Mouse (Mus musculus): ENCODE results near the gene Muc1.

The Muc1 gene

DNA sequence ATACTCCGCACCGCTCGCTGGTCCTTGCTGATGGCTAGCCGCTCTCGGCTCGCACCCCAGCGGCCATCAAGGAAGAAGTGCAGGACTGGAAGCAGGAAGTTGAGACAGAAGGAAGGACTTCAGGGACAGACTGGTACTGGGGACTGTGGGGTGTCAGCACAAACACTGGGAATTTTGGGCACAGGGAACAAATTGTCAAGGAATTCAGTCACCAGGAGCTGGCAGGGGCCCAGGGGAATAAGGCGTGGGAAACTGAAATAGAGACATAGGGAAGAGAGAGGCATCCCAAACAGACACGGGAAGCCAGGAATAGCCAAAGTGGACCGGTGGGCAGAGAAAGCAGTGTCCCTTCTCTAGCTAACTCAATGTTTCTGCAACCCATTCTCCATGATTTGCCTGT lies 7.7 kb downstream of the Muc1 start:
- DNase-seq (ENCODE audit: low read depth), result no peak

DNA sequence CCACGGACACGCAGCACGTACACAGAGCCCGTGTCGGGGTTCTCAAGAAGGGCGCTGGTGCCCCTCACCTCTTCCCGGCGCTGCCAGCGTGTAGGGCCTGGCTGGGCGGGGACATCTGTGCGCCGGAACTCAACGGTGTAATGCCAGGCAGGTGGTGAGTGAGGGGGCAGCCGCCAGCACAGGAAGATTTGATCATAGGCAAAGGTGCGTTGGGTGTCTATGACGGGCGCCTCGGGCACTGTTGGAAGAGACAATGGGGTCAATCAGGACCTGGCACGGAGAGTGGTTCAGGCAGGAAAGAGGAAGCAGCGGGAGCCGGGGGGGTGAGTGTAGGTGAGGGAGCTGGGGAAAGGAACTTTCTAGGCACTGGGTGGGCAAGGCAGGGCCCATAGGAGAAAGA lies 8.8 kb downstream of the Muc1 start:
- DNase-seq (ENCODE audit: low read depth), result no peak

- DNase-seq (ENCODE audit: low read depth), result no peak
Measured at GRCm38 (mm10) chr3:89238494-89238893, 9.6 kb downstream of the Muc1 start.

DNA sequence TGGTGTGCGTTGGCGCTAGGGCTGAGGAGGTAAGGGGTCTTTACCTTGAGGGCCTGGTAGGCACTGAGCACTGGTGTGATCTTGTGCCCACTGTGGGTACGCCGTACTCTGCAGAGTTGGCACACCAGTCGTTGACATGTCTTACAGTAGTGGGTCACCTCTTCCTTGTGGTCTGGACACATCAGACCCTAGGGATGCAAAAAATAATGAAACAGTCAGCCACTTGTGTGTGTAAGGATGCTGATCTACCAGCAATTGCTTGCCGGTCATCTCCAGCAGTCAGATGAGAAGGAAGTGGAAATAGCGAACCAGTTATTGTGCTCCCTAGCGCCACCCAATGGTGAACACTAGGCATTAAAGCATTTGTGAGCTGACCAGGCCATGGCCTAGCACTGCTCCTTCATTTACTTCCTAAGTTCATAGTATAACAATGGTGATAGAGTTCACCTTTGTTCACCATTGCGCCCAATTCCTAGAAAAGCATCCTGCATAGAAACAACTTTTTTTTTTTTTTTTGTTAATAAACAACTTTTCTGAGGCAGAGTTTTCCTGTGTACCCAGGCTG lies 13.6 kb downstream of the Muc1 start:
- no peak for DNase-seq (ENCODE audit: low read depth)

DNA sequence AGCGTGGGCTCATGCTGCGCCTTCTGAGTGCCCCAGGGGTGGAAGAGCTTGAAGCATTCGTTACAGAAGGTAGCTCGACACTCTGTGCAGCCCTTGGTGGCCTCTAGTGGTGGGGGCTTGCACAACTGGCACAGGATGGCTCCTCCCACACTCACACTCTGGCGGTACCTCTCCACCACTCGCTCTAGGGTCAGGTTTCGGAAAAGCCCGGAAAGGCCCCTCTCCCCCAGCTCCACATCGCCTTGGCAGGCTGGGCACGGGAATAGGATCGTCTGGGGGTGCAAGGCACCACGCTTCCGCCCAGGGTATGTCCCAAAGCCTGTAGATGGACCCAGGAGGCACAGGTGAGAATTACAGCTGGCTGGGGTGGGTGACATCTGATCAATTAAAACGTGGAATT lies 14.8 kb downstream of the Muc1 start:
- no peak for DNase-seq (ENCODE audit: low read depth)

DNA sequence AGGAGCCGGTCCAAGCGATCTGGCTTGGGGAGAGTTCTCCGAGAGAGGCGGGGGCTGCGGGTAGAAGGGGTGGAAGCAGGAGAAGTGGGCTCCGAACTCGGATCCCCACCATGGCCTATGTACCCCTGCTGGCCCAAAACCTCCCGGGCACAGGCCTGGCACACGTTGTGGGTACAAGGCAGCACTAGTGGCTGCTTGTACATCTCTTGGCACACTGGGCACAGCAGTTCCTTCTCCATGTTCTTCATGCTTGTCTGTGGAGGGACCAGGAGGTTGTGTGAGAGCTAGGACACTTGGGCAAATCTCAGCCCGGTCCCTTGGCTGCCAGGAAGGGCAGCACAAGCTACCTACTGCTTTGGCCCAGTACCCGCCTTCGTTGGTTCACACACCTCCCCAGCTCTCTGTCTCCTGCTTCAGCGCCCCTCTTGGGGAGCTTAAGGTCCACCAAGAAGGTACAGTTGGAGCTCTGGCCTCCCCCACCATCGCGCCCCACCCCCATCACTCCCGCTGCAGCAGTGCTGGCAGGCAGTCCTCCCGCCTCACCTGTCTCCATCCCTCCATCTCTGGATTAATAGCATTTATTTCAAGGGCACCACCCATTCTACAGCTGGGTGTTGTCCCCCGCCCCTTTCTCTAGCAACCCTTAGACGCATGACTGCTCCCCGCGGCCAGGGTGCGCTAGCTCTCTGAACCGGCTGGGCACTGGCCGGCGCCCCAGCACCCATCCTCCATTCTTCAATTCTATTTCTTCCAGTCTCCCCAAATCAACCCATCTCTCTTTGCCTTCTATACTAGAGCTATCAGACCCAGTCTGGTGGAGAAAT lies 15.5 kb downstream of the Muc1 start:
- DNase-seq (ENCODE audit: low read depth), result no peak

DNA sequence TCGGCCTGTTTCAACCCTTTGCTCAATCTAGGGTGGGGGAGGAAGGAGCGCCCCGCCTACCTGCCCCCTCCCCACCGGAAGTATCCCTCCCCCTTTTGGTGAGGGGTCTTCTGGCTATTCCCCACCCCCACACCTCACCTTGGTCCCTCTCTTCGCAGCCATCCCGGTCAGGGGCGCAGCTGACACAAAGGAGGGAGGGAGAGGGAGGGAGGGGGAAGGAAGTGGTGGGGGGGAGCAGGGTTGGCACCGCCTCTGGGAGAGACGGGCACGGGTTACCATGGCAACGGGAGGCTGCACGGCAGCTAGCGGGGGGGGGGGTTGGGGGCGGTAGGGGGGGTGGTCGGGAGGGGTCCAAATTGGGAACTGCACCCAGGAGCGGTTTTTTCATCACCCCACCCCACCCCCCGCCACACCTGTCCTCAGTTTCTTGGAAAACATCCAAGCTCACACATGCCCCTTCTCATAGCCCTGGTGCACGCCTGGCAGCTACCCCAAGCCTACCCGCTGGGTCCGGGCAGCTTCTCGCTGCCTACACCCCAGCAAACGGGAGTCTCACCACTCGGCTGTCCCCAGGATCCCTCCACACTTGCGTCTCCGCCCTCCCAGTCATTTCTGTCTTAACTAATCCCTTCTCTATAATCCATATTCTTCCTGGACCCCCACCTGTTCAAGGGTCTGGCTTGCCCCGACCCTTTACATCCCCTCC lies 16.3 kb downstream of the Muc1 start:
- DNase-seq (ENCODE audit: low read depth), result no peak

DNA sequence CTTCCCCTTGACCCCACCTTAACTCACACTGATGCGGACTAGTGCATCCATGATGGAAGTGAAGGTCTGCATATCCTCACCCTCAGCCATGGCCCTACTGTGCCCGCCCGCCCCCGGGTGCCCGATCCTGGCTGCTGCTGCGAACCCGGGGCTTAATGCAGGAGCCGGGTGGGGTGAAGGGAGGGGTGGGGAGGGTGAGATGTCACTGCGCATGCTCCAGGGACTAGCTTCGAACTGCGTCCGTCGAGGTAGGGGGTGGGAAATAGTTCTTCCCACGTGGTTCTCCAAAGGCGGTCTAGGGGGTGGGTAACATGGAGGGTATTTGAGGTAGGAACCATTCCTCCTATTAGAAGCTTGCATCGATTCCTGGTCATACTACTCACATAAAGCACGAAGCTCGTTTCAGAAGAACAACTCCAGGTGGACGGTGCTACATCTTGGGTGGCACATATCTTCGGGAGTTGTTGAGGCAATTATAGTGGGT lies 16.9 kb downstream of the Muc1 start, which contains the start of gene Krtcap2:
Gene Krtcap2 (plus strand): TSS at position 279 of the 484 bp plus-strand sequence.
- no peak for DNase-seq (ENCODE audit: low read depth)

- DNase-seq (ENCODE audit: low read depth), result peak; percentile 74
Measured at GRCm38 (mm10) chr3:89246261-89247100, 17.6 kb downstream of the Muc1 start, which contains the start of gene Trim46. Gene Trim46 (minus strand): TSS chr3:89246309.

DNA sequence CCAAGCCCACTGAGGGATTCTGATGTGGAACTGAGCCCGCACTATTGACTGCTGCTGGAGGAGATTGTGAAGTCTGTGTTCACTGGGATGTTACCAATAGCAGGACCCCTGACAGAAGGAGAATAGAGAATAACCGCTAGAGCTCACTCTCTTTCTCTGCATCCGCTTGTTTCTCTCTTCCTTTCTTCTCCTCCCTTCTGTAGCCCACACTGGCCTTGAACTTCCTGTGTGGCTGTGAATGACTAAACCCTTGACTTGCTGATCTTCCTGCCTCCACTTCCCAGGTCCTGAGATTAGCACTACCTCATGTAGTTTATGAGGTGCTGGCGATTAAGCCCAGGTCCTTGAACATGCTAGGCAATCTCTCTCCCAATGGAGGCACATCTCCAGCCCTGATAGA lies 18.6 kb downstream of the Muc1 start:
- no peak for DNase-seq (ENCODE audit: low read depth)

DNA sequence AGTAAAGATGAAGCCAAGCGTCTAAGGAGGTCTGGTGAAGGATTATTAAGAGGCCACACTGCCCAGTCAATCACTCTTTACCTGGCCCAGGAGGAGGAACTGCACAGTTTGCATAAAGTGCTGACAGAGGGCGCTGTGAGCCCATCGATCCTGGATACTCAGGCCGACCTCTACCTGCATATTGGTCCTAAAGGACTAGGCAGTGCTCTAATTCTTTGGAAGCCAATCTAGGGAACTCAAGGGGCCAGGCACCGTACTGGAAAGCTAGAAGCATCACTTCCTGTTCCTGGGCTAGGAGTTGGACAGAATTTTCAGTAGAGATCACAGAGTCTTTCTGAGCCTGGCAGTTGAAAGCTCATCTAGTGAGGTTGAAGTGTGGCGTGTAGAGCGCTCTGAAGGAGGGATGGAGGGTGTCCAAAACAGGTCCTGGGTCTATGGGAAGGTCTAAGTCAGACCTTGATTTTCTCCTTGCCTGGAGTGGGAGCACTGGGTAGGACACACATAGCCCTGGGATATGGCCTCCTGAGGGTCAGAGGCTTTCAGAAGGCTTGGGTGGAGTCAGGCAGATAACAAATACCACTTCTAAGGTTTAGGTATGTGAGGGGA lies 21.7 kb downstream of the Muc1 start:
- no peak for DNase-seq (ENCODE audit: low read depth)

- DNase-seq (ENCODE audit: low read depth), result no peak
Measured at GRCm38 (mm10) chr3:89251365-89251895, 22.6 kb downstream of the Muc1 start.

DNA sequence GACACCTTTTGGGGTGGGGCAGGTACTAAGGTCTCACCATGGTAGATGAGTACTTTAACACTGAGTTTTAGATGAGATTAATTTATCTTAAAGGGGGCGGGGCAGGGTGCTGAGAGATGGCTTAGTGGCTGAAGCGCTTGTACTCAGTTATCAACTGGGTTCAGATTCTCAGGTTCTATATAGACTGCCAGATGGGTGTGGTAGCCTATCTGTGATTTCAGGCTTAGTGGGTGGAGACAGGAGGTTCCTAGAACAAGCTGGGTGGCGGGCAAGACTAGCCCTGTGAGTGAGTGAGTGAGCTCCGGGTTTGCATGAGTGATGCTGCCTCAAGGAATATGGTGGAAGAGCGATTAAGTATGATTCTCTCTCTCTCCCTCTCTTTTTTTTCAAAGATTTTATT lies 26.1 kb downstream of the Muc1 start:
- DNase-seq (ENCODE audit: low read depth), result no peak

DNA sequence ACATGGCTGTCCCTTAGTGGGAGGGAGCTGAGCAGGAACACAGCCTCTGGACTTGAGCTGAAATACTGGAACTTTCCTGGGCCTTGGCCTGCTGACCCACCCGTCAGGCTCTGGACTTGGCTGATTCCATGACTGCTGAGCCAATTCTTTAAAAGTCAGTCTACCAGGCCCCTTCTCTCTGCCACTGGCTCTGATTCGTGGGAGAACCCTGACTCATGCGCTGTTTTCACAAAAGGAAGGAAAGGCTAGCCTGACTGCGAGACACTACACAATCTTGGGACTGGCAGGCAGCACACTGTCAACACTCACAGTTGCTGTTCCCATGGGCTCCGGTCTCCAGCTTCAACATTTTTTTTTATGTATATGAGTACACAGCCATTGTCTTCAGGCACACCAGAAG lies 27.3 kb downstream of the Muc1 start:
- DNase-seq (ENCODE audit: low read depth), result peak; percentile 87

DNA sequence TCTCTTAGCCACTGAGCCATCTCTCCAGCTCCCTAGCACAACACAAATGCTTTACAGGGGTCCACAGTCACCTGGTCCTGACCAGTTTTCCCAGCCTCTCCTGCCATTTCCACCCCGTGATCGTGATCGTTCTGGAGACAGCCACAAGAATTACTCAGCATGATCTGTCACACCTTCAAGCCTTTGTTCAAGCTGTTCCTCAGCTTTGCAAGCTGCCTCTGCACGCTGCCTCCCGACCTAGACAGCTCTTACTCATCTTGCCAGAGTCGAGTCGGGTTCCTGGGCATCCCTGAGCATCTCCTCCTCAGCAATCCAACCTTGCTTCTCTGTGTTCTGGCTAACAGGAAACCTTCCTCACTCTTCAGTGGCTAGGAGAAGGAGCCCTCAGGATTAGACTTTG lies 30.2 kb downstream of the Muc1 start, which contains the start of gene Dpm3:
Gene Dpm3 (plus strand): TSS at position 283 of the 400 bp plus-strand sequence.
- DNase-seq (ENCODE audit: low read depth), result no peak

DNA sequence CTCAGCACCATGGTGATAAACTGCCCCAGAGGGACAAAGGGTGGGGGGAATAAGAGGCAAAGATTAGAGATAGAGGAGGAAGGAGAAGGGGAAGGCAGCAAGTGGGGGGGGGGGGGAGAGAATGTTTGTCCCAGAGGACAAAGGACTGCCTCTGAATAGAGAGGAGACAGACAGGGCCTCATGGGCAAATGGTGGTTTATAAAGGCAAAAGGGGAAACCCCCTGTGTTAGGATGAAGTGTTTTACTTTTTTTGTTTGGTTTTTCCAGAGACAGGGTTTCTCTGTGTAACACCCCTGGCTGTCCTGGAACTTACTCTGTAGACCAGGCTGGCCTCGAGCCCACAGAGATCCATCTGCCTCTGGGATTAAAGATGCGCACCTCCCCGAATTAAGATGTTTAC lies 31.4 kb downstream of the Muc1 start:
- DNase-seq (ENCODE audit: low read depth), result no peak

DNA sequence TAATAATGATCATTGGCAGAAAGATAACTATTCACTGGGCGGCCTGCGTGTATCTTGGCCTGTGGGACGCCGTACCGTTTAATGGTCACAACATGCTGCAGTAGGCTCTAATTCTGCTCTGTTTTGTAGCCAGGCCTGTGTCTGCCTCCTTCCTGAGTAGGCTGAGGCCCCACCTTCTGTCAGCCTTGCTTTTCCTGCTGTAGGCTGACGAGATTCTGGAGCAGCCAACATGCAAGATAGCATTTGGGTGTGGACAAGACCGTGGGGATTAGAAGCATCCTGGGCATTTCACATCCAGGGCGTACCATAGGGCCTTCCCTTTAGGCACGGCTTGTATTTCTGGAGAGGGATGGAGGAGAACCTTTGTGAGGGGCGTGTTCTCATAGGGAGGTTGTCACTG lies 33.6 kb downstream of the Muc1 start:
- DNase-seq (ENCODE audit: low read depth), result no peak

- no peak for DNase-seq (ENCODE audit: low read depth)
Measured at GRCm38 (mm10) chr3:89266439-89266893, 37.6 kb downstream of the Muc1 start.

GRCm38 (mm10) chr3:89268916-89269315 lies 40.1 kb downstream of the Muc1 start:
- no peak for DNase-seq (ENCODE audit: low read depth)

DNA sequence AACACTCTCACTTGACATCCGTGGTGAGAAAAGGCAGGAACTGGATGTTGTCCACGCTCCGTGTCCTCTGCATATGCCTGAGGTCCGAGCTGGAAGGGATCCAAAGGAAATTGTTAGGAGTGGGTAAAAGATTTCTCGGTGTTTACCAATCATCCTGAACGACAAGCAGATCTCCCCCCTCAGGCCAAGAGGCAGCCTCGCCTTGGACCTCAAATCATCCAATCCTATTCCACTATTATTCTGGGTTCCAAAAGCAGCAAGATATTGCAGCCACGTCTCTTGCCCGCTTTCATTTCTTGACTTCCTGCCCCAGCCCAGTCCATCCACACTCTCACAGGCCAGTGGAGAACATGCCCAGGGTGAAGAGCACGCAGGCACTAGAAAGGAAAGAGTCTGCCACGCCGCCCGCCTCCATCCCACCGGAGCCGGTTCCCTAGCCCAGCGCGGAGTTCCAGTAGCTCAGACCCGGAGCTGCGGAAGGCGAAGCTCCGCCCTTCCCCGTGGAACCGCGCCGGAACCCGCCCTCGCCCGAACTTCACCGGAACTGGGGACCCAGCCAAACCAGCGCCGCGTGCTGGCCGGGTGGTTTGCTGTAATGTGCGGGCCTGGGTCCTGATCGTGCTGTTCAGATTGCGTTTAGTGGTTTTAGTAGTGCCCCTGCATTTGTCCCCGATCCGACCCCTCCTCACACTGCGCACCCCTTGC lies 41.3 kb downstream of the Muc1 start, which contains the start of gene Slc50a1:
Gene Slc50a1 (minus strand): TSS at position 520 of the 705 bp plus-strand sequence.
- no peak for DNase-seq (ENCODE audit: low read depth)
